Mouse (Mus musculus) yolk sac, embryonic 10.5 days (tissue): ENCODE data around the gene Gm14180.
"Not testable (repeated sequence)": the region's sequence is repeated elsewhere in the genome, so short reads cannot be mapped to it uniquely, and the experiment has no call there.

ENCODE experiments used
- DNase-seq: peaks from one replicate; pipeline ENCODE4 v3.0.0-alpha.2; 2017; ENCODE audit warnings: low spot score

Gene Gm14180

DNA sequence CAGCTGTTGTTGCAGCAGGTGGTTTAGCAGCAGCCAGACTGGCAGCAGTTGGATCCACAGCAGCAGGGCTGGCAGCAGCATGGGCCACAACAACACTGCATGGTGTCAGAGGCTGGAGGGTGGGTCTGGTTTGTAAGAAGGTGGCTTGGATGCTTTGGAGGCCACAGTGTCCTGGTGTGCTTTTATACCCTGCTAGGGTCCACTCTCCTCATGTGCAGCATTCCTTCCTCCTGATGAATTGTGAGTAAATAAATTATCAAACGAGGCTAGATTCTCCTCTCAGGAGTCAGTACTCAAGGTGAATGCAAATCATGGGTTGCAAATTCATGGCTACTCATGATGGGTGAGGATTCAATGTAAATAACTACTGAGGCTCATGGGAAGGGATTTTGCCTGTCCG is at the start of gene Gm14180:
TSS of gene Gm14180 (minus strand) at position 101 of the 400 bp plus-strand sequence.
- DNase-seq, result no peak

DNA sequence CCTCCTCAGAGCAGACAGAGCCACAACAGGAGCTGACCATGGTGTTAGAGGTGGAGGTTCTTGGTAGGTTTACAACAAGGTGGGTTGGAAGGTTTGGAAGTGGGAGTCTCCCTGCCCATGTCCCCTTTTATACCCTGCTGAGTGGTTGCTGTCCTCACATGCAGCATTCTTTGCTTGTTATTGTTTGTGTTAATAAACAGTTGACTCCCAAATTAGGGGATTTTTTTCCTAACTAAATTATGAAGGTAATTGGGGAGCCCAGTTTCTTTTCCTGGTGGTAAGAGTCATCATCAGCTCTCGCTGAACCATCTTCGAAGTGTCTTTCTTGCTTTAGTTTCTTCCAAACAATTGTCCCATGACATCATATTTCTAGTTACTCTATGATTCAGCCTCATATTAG is 46.5 kb upstream of the Gm14180 start, which contains the start of gene Krtap4-8:
TSS of gene Krtap4-8 (minus strand) at position 101 of the 400 bp plus-strand sequence.
- DNase-seq, result no peak

DNA sequence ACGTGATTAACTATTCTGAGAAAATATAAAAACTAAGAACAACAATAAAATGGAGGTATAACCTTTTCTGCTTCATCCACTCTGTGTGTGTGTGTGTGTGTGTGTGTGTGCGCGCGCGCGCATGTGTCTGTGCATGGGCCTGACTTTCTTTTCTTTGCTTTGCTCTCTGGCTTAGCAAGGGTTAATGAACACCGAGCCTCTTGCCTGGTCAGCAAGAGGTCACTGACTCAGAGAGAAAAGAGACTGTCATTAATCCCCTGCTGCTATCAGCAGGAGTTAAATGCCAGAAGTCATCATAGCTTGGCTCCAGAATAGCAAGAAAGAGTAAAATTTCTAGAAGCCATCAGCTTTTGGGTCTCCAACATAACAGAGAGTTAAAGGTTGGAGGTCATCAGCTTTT is 44.3 kb upstream of the Gm14180 start:
- peak; percentile 48 for DNase-seq

DNA sequence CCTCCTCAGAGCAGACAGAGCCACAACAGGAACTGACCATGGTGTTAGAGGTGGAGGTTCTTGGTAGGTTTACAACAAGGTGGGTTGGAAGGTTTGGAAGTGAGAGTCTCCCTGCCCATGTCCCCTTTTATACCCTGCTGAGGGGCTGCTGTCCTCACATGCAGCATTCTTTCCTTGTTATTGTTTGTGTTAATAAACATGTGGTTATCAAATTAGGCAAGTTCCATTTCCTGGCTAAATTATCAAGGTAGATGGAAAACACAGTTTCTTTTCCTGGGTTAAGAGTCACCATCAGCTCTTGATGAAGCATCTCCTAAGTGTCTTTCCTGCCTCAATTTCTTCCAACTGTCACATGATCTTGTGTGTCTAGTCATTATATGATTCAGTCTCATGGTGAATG is 38.7 kb upstream of the Gm14180 start, which contains the start of gene Gm11595:
TSS of gene Gm11595 (minus strand) at position 101 of the 400 bp plus-strand sequence.
- DNase-seq, result not testable (repeated sequence)

DNA sequence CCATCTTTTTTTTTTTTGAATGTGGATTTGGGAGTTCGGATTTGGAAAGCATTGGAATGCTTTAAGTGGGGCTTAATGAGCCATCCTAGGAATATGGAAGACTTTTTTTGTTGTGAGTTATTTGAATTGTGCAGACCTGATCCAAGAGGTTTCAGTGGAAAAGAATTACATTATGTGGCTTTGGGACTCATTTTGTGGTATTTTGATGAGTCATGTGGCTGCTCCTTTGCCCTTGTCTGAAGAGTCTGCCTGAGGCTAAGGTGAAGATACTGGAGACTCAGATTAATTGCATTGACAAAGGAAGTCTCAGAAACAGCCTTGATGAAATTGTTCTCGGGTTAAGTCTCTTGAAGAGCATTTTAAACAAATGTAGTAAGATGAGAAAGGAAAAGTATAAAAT is 34.3 kb upstream of the Gm14180 start:
- no peak for DNase-seq

DNA sequence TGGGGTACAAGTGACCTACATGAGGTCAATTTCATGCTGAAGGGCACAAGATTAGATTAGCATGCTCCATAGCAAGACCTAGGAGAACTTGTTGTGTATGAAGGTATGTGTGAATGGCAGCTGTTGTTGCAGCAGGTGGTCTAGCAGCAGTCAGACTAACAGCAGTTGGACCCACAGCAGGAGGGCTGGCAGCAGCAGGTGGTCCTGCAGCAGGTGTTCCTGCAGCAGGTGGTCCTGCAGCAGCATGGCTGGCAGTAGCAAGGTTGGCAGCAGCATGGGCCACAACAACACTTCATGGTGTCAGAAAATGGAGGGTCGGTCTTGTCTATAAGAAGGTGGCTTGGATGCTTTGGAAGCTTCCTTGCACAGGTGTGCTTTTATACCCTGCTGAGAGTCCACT is 24.8 kb upstream of the Gm14180 start:
- DNase-seq, result no peak

DNA sequence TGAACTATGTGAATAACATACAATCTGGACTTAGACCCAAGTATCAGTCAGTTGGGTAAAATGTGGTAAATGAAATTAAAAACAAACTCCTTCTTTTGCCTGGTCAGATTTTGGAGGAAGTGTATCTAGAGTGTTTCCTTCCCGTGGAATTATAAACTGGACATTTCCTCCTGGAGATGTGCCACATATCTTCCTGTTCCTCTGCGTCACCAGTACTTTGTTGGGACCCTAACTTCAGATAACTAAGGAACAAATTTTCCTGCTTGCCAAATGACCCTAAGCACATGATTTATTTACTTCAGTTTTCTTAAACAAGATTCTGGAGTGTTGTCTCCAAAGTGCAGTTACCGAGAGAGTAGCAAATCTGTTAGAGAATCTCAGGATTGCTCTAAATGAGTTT is 9.9 kb upstream of the Gm14180 start:
- no peak for DNase-seq

DNA sequence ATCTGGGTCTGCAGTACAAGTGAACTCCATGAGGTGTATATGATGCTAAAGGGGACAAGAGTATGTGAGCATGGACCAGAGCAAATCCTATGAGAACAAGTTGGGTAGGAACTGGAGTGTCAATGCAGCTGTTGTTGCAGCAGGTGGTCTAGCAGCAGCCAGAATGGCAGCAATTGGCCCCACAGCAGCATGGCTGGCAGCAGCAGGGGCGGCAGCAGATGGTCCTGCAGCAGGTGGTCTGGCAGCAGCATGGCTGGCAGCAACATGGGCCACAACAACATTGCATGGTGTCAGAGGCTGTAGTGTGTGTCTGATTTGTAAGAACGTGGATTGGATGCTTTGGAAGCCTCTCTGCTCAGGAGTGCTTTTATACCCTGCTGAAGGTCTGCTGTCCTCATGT is 10.0 kb downstream of the Gm14180 start:
- no peak for DNase-seq

DNA sequence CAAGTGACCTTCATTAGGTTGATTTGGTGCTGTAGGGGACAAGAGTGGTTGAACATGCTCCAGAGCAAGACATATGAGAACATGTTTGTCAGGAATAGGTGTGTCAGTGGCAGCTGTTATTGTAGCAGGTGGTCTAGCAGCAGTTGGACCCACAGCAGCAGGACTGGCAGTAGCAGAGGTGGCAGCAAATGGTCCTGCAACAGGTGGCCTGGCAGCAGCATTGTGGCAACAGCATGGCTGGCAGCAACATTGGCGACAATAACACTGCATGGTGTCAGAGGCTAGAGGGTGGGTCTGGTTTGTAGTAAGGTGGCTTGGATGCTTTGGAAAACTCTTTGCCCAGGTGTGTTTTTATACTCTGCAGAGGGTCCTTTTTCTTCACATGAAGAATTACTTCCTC is 15.3 kb downstream of the Gm14180 start:
- DNase-seq, result no peak

DNA sequence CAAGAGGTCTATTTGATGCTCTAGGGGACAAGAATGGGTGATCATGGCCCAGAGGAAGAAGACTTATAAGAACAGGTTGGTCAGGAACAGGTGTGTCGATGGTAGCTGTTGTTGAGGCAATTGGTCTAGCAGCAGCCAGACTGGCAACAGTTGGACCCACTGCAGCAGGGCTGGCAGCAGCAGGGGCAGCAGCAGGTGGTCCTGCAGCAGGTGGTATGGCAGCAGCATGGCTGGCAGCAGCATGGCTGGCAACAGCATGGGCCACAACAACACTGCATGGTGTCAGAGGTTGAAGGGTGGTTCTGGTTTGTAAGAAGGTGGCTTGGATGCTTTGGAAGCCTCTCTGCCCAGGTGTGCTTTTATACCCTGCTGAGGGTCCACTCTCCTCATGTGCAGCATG is 43.6 kb downstream of the Gm14180 start, which contains the start of gene Gm14190:
TSS of gene Gm14190 (minus strand) at position 278 of the 400 bp plus-strand sequence.
- no peak for DNase-seq

DNA sequence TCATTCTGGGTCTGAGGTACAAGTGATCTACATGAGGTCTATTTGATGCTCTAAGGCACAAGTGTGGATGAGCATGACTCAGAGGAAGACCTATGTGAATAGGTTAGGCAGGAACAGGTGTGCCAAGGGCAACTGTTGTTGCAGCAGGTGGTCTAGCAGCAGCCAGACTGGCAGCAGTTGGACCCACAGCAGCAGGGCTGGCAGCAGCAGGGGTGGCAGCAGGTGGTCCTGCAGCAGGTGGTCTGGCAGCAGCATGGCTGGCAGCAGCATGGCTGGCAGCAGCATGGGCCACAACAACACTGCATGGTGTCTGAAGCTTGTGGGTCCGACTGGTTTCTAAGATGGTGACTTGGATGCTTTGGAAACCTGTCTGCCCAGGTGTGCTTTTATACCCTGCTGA is 48.9 kb downstream of the Gm14180 start:
- not testable (repeated sequence) for DNase-seq
